Mouse (Mus musculus): ENCODE measurements around the gene Apom.

The Apom gene

DNA sequence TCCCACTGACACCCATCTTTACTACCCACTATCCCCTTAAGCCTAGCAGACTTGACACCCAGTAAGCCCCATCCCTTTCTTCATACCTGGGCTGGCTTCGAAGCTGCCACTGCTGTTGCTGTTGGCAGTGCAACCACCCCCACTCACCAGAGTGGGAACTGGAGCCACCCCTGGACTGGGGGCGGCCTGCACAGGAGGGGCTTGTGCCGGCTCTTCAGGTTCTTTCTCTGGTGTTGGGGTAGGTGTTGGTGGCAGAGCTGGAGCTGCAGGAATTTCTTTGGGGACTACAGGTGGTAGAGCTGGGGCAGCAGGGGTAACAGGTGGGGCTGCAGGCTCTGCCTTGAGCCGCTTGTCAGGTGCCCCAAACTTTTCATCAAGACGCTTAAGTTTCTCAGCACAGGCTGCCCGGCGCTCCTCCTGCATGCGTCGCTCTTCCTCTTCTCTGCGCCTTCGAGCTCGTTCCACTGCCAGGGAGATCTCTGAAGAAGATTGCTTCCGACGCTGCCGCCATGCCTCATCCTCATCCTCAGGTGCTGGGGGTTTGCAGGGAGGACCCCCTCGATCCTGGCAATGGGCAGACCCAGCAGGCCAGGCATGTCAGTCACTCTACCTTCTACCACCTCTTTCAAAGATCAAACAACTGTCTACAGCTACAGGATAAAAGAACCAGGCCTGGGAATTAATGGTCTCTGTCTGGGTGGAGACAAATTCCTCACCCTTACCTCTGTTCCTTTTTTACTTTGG is 27.2 kb upstream of the Apom start:
- DNase-seq: no peak

GRCm38 (mm10) chr17:35157661-35158175 is 25.9 kb upstream of the Apom start:
- no peak for DNase-seq

- no peak for DNase-seq
Measured at GRCm38 (mm10) chr17:35157254-35157653, 25.4 kb upstream of the Apom start.

- no peak for DNase-seq
Measured at GRCm38 (mm10) chr17:35156461-35157200, 24.8 kb upstream of the Apom start.

GRCm38 (mm10) chr17:35155451-35155850 is 23.6 kb upstream of the Apom start:
- DNase-seq: no peak

GRCm38 (mm10) chr17:35154616-35155015 is 22.8 kb upstream of the Apom start:
- no peak for DNase-seq

DNA sequence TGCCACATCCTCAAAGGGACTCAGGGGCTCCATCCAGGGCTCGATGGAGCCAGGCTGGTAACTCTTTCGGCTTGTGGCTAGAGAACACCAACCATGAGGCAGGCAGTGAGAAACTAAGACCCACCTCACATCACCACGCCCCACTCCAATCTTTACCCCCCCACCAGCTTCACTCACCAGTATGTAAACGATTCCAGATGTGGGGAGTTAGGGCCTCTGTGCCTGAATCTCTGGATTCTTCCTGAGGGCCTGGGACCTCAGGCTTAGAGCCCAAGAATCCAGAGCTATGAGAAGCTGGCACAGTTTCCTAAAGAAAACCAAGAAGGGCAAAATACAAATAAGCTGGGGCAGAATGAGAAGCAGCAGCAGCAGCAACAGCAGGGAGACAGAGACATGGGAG is 22.1 kb upstream of the Apom start:
- no peak for DNase-seq

DNA sequence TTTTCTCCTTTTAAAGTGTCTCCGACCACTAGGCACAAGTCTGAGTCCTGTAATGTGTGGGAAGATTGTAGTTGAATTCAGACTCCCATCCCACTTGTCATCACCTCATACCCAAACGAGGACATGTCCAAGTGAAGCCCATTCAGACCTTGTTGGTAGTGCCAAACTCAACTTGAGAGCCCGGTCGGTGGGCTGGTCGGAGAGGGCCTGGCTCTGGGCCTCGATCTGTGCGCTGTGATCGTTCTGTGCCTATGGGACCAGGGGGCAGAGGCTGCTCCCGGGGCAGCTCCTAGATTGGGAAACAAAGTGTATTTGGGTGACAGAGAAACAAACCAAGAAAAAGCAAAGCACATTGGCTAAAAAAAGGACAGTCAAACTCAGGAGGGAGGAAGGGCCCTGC is 21.2 kb upstream of the Apom start:
- DNase-seq: no peak

DNA sequence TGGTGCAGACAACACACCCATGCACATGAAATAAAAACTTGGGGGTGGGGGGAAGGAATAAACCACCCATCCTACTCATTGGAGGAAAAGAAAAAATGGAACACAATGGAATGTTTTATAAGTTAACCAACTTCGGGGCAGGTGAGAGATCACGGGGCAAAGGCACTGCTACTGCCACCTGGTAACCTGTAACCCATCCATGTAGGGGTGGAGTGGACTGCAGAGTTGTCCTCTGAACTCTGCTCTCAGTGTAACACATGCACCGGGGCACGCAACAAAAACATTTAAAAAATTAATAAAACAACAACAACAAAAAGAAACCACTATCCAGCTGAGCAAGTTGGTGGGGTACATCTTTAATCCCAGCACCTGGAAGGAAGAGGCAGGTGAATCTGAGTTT is 20.3 kb upstream of the Apom start:
- no peak for DNase-seq

- no peak for DNase-seq
Measured at GRCm38 (mm10) chr17:35147922-35148639, 16.2 kb upstream of the Apom start.

DNA sequence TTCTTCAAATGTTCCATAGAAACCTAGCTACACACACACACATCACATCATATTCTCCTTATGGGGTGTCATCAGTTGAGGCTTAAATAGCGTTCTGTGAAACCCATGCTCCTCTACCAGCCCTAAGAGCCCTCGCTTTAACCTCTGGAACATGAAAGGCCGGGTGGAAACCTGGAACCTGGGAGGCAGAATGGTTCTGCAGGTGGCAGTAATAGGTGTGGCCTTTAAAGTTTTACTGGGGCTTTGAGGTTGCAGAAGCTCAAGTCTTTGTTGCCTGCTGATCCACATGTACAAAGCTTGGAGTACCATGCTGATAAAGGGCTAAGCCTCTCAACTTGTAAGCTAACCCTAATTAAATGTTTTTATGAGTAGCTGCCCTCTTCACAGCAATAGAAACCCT is 15.5 kb upstream of the Apom start:
- no peak for DNase-seq

DNA sequence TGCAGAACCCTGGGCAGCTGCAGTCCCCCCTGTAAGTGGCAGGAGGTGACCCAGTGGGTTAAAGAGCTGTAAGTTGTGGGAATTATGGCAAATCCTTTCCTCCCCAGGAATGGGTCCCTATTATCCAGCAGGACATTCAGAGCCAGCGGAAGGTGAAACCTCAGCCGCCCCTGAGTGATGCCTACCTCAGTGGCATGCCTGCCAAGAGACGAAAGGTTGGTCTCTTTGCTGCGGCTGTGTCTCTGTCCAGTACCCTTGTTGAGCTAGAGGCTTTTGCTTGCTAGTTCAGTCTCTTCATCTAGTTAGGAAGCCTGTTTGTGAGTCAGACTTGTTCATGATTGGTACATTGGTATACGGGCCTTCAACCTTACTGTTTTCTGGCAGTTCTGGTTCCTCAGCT is 14.3 kb upstream of the Apom start:
- no peak for DNase-seq

DNA sequence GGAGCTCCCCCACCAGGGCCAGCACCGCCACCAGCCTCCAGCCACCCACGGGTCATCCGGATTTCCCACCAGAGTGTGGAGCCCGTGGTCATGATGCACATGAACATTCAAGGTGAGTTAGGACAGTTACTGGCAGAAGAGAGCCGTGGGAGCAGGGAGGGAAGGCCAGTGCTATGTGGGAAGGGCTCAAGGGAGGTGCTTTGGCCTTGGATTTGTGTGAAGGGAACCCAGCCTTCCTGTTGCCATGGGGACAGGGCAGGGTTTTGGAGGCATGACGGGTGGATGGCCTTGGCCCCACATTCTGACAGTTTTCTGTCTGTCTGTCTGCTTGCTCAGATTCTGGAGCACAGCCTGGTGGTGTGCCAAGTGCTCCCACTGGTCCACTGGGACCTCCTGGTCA is 10.1 kb upstream of the Apom start:
- DNase-seq: no peak

DNA sequence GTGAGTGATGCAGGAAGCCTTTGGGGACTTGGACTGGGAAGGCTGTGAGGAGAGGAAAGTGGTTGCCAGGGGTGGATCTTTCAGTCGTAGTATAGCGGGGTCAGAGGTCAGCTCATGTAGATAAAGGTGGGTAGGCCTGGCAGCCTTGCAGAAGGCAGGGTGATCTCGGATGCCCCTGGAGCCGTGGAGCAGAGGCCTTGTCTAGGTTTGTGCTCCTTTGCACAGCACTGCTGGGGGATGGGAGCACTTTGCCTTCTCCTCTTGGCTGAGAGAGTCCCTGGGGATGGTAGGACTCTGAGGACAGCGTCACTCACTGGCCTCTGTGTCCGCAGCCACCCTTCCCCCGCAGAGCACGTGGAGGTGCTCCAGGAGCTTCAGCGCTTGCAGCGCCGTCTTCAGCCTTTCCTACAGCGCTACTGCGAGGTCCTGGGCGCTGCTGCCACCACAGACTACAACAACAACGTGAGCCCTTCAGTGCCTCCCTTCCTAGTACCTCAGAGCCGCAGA is 8.7 kb upstream of the Apom start:
- DNase-seq: no peak

DNA sequence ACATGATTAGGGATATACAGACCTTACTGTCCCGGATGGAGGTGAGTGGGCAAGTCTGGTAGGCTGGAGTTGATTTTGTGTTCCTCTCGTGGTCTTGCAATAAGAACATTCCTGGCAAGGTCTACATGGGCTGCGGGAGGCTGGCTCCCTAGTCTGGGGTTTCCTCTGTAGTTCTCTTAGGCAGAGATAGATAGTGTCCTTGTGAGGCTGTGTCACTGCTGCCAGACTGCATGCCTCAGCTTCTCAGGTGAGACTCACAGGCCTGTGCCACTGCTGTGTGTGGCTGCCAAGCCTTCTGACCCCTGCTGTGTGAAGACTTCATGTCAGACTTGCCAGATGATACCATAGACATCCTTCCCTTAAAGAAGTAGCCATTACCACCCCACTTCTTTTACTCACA is 7.4 kb upstream of the Apom start:
- no peak for DNase-seq

DNA sequence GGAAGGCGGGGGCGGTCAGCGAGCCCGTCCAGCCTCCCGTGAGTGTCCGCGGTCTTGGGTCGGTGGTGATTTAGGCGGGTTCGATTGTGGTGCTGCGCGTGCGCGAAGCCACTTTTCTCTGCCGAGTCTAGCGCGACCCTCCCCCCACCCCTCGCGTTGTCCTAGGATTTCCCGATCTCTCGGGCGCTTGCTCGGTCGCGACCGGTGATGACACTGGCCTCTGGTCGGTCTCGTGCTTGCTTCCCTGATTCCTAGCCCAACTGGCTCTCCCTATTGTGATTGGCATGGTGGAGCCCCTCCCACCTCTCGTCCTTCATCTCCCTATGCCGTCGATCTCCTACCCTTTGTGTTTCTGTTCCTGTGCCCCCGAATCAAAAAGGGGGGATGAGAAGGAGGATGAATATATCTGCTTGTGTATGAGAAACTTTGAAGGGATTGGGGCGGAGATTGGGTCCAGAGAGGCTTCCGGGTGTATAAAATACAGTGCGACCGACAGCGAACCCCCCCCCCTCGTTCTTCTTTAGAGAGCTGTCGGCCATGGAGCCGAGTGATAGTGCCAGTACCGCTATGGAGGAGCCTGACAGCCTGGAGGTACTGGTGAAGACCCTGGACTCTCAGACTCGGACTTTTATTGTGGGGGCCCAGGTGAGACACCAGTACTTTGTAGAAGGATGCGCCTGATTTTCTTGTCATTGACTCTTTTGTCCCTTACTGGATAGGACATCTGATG is 3.9 kb upstream of the Apom start:
- DNase-seq: no peak

- peak; percentile 97 for DNase-seq
Measured at GRCm38 (mm10) chr17:35134801-35135590, 3.1 kb upstream of the Apom start, which contains the start of gene Bag6. Gene Bag6 (plus strand): TSS chr17:35135178.

GRCm38 (mm10) chr17:35133517-35133916 is 1.7 kb upstream of the Apom start:
- no peak for DNase-seq

GRCm38 (mm10) chr17:35132174-35132560 is 317 bp upstream of the Apom start:
- no peak for DNase-seq

DNA sequence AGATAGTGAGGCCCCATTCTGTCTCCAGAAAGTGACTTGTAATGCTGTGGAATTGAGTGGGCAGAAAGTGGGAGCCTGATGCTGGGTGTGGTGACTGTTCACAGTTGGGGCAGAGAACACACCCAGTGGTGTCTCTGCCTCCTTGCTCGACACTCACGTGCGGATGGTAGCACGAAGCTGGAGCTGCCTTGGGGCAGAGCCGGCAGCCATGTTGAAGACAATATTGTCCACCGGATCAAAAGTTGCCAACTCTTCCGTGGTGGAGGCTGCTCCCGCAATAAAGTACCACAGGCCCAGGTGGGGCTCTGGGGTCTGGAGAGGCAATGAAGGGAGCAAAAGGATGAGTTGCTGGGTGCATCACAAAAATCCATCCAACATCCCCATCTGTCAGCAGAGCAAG is 812 bp downstream of the Apom start:
- DNase-seq: no peak

- DNase-seq: no peak
Measured at GRCm38 (mm10) chr17:35128996-35129395, 2.9 kb downstream of the Apom start.

- no peak for DNase-seq
Measured at GRCm38 (mm10) chr17:35127017-35127416, 4.8 kb downstream of the Apom start.

All from right cerebral cortex, postnatal 4 days (tissue).